Mouse (Mus musculus): ENCODE measurements around the gene Enah.

The Enah gene

DNA sequence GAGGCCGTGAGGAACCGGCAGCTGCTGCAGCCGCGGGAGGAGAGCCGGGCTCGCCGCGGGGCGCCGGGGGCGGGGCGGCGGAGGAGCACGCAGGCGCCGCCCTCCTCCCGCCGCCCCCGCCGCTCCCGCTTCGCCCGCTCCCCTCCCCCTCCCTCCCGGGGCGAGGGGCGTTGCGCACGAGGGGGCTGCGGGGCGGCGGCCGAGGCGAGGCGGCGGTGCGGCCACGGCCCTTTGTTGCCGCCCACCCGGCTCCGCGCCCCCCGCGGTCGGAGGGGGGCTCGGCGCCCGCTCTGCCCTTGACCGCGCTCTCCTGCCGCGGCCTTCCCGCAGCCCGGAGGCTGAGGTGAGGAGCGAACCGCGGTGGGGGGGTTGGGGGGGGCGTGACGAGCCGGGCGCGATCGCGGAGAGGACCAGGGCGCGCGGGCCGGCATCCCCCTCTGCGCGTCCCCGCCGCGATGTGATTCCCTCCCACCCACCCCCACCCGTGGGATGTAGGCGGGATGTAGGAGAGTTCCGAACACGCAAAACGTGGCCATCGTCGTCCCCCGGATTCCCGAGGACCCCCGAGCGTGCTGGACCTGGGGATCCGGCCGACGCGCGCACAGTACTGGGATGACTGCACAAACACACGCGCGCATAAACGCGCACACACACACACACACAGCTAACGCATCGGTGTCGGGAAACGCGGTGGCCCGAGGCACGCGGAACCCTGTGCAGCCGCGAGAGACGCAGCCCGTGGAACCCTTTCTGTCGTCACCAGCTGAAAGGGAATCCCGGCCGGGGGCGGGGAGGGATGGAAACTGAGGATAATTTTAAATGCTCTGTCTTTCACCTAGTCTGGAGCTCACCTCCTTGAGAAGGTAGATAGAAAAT, at the start of gene Enah:
TSS of gene Enah (minus strand) at position 65 of the 876 bp plus-strand sequence.
- DNase-seq (ENCODE audit: low read depth, low spot score), result peak; percentile 77

DNA sequence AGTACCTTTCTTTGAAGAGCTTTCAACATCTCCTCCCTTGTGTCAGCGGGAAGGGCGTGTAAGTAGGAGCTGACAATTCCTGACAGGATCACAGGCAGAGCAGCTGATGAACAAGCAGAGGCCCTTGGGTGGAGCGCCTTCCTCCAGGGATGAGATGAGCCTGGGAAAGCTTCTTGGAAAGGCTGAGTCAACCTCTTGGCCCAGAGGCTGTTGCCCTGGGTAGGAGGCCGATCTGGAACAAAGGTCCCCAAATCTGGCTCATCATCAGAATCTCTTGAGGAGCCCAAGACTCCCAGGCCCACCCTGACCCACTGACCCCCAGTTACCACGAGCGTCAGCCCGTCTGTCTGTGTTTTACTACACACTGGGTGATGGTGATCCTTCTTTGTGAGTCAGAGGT, 48.3 kb upstream of the Enah start:
- no peak for DNase-seq (ENCODE audit: low read depth, low spot score)

DNA sequence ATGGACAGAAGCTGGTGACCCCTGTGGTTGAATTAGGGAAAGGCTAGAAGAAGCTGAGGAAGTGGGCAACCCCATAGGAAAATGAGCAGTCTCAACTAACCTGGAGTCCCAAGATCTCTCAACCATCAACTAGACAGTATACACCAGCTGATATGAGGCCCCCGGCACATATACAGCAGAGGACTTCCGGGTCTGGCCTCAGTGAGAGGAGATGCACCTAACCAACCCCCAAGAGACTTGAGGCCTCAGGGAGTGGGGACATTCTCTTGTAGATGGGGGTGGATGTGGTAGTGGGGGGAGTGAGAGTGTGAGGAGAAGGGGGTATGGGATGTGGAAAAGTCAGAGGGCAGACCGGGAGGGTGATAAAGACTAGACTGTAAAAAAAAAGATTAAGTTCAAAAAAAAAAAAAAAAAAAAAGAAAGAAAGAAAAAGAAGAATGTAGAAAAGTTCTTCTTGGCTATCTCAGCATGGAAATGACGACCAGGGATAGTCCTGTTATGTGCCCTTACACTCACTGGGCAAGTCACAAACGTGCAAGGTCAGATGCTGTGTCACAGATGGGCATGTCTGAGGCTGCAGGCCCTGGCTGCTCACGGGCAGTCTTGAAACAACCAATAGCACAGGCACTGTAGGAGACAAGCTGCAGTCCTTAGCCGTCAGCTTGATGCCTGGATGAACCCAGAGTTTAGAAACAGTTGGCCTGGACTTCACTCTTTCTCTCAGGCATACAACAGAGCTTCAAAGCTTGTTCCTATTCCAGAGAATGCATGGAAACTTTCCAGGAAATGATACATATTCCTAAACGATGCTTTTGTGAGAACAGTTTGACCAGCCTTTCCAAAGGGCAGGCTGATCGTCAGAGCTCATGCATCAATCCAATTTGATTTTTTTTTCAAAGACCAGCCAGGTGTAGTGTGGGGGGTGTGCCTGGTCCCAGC, 47.0 kb upstream of the Enah start:
- no peak for DNase-seq (ENCODE audit: low read depth, low spot score)

DNA sequence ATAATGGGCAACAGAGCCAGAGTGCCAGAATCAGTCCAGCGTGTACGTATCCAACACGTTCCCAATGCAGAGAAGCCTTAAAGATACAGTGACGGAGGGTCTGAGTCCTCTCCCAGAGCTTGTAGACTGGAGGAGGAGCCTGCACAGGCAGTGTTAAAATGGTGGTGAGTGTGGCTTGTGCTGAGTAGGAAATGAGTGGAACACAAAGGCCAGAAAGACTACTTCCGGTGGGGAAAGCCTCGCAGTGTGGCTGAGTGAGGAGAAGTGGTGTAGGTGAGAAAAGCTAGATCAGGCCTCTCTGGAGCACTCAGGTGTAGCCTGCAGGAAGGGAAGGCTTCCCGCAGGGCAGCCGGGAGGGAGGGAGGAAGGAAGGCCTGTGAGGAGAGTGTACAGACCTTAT, 43.9 kb upstream of the Enah start:
- peak; percentile 73 for DNase-seq (ENCODE audit: low read depth, low spot score)

DNA sequence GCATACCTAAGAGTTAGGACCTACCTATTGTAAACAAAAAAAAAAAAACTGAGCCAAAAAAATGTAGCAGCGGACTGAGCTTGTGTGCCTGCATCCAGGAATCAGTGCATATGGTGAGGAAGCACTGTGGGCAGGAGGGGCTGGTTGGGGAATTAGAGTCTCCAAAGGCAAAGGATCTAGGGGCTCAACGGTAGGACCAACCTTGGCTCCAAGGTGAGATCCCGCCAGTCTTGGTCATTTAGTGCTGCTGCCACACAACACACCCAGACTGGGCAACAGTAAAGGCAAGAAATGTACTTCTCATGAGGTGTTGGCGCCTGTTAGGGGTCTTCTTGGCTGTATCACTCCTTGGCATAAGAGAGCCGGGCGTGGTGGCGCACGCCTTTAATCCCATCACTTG, 43.0 kb upstream of the Enah start:
- DNase-seq (ENCODE audit: low read depth, low spot score), result no peak

DNA sequence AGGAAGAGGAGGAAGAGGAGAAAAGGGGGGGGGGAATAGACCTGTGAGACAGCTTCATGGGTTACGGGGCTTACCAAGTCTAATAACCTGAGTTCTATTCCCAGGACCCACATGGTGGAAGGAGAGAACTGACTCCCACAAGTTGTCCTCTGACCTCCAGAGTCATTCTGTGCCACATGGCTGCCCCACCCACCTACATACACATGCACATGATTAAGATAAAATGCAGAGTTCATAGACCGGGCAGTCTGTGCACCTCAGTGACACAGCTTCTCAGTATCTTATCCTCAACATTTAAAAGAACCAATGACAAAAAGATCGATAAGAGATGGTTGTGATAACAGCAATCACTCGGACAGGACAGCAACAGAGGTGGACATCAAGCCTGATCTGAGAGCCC, 41.4 kb upstream of the Enah start:
- DNase-seq (ENCODE audit: low read depth, low spot score), result no peak

DNA sequence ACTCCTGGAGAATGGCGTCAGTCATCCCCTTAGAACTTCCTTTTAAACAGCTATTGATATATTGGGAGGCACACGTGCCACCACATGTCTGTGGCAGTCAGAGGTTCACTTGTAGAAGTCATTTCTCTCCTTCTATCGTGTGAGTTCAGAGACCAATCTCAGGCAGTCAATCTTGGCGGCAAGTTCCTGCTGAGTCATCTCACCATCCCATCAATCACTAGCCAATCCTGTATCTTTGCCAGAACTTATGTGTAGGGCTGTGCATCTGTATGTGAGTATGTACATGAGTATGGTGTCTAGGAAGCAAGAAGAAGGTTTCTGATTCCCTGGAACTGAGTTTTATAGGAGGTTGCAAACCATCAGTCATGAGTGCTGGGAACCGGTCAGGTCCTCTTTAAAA, 40.0 kb upstream of the Enah start:
- no peak for DNase-seq (ENCODE audit: low read depth, low spot score)

GRCm38 (mm10) chr1:182057998-182058397, 38.2 kb upstream of the Enah start:
- DNase-seq (ENCODE audit: low read depth, low spot score), result no peak

- peak; percentile 84 for DNase-seq (ENCODE audit: low read depth, low spot score)
Measured at GRCm38 (mm10) chr1:182055122-182055521, 35.3 kb upstream of the Enah start.

- DNase-seq (ENCODE audit: low read depth, low spot score), result peak; percentile 76
Measured at GRCm38 (mm10) chr1:182054651-182055050, 34.9 kb upstream of the Enah start.

GRCm38 (mm10) chr1:182052973-182053372, 33.2 kb upstream of the Enah start:
- DNase-seq (ENCODE audit: low read depth, low spot score), result no peak

DNA sequence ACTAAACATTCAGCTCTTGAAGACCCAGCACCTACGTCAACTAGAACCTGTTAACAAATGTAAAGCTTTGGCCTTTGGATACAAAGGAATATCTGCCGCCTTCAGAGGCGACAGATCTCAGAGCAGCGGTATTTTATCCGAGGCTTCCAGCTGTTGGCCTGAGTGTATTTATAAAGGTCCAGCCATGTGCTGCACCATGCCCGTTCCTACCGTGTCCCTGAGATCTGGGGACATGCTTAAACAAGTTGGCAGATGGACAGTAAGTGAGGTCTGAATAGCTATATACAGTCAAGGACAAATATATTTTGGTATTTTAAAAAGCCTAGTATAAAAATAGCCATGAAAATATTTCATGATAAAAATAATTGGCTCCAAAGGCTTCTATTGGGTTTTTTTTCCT, 32.6 kb upstream of the Enah start:
- no peak for DNase-seq (ENCODE audit: low read depth, low spot score)

DNA sequence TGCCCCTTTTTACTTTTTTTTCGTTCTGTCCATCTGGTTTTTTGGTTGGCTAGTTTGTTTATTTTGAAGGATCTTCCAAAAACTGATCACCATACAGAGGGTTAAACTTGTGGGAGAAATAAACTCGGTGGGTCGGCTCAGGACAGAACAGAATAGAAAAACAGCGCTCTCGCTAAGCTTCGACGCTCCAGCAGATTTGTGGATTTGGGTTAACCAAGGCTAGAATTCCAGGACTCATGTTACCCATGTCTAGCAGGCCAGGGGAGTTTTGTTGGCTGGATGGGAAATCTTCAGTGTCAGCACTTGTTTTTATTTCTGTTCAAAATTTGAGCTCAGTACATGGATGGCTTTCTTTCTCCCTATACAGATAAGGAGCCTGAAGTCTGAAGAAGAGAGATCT, 30.0 kb upstream of the Enah start:
- DNase-seq (ENCODE audit: low read depth, low spot score), result no peak

GRCm38 (mm10) chr1:182048101-182048500, 28.3 kb upstream of the Enah start:
- no peak for DNase-seq (ENCODE audit: low read depth, low spot score)

DNA sequence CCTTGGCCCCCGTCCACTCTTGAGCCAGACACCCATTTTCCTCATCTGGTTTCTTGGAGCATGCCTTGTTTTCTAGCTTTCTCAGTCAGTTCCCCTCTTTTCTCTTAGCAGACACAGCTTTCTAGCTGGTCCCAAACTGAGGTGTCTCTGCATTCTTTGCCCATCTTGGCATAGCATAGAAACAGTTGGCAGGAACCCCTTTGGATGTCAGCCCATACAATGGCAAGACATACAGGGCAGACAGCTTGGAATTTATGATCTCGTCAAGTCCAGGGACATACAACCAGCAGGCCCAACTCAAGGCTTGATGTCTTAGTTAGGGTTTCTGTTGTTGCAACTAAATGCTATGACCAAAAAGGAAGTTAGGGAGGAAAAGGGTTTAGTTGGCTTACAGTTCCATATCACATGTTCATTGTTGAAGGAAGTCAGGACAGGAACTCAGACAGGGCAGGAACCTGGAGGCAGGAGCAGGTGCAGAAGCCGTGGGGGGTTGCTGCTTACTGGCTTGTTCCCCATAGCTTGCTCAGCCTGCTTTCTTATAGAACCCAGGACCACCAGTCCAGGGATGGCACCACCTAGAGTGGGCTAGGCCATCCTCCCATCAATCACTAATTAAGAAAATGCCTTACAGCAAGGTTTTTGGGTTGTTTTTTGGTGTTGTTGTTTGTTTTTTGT, 27.4 kb upstream of the Enah start:
- no peak for DNase-seq (ENCODE audit: low read depth, low spot score)

- DNase-seq (ENCODE audit: low read depth, low spot score), result no peak
Measured at GRCm38 (mm10) chr1:182045208-182045607, 25.4 kb upstream of the Enah start.

DNA sequence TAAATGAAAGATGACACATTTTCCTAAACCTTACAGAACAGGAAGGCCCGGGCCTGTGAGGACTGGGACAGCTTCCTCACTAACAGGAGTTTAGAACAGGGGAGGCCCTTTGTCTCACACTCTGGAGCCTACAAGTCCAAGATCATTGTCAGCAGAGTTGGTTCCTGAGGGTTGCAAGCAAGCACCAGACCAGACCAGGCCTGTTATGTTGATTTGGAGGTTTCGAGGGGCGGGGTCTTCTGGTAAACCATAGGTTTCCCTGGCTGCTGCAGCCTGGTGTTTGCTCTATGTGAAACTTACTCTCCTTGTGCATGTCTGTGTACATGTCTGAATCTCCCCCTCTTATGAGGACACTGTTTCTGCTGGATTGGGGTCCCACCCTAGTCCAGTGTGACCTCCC, 20.7 kb upstream of the Enah start:
- DNase-seq (ENCODE audit: low read depth, low spot score), result peak; percentile 82

DNA sequence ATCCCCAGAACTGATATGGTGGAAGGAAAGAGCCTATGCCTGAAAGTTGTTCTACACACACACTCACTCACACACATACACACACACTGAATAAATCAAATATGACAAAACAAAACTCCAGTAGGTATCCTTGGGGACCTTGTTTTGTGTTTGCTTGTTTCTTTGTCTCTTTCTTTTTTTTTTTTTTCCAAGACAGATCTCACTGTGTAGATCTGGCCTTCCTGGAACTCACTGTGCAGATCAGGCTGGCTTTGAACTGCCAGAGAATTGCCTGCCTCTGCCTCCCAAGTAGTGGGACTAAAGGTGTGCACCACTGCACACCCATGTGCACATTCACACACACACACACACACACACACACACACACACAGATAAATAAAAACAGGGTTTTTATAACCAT, 12.0 kb upstream of the Enah start:
- DNase-seq (ENCODE audit: low read depth, low spot score), result no peak

- DNase-seq (ENCODE audit: low read depth, low spot score), result peak; percentile 84
Measured at GRCm38 (mm10) chr1:182031066-182031465, 11.3 kb upstream of the Enah start.

DNA sequence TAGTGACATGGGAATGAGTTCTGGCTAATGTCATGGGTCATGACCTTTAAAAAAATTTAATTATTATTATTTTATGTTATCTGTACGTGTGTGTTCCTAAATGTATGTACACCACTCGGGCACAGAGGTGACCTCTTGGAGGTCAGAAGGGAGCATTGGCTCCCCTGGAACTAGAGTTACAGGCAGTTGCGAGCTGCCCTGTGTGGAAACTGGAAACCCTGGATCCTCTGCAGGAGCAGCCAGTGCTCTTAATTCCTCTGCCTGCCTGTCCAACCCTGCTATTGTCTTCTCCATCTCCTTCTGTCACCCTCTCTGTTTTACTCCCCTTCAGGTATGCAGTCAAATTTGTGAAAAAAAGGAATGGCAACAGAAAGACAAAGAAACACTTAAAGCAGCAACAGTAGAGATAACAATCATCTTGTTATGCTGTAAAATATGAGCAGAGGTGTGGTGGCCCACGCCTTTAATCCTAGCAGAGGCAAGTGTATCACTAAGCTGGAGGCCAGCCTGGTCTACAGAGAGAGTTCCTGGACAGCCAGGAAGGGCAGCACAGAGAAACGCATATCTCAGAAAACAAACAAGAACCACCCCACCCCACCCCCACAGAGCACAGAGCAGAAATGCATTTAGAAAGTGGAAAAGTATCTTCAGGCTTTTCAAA, 10.3 kb upstream of the Enah start:
- DNase-seq (ENCODE audit: low read depth, low spot score), result peak; percentile 96

All from ES-CJ7 (cell line).